Mouse (Mus musculus) olfactory bulb, adult 2 months (tissue): ENCODE results near the gene Atp8a1. TPM values are rescaled to one million over a fixed set of nuclear protein-coding genes. Genes with fewer than 3 reads are reported as not detected.
"Not testable (repeated sequence)": the region's sequence is repeated elsewhere in the genome, so short reads cannot be mapped to it uniquely, and the experiment has no call there.

Source experiments
- H3K27ac ChIP-seq: fragments of 200-500 bp; 2 replicates; pipeline ENCODE4 v1.5.1; 2012; ENCODE audit warnings: low read depth, low read length; ENCODE audit not compliant: insufficient read depth
- H3K4me1 ChIP-seq: fragments of 200-500 bp; 2 replicates; pipeline ENCODE4 v1.6.1; 2012; ENCODE audit warnings: low read length; ENCODE audit not compliant: control insufficient read depth, insufficient read depth
- H3K4me3 ChIP-seq: fragments of 200-500 bp; 2 replicates; pipeline ENCODE4 v1.5.1; 2012; ENCODE audit warnings: mild to moderate bottlenecking, low read depth, low read length, moderate library complexity; ENCODE audit not compliant: insufficient read depth
- CTCF ChIP-seq: fragments of 200-500 bp; IDR thresholded peaks from 2 replicates; pipeline ENCODE4 v1.5.1; 2012; ENCODE audit warnings: low read depth, mild to moderate bottlenecking, low read length, moderate library complexity; ENCODE audit not compliant: insufficient read depth
- POLR2A ChIP-seq: fragments of 200-500 bp; IDR thresholded peaks from 2 replicates; pipeline ENCODE4 v1.6.1; 2012; ENCODE audit warnings: mild to moderate bottlenecking, low read depth, low read length, moderate library complexity; ENCODE audit not compliant: insufficient read depth
- WGBS: fragments of 180-500 bp; shearing (Covaris S2); methylation state at CpG from one replicate; pipeline ENCODE4 v1.1.7; 2018; 5-methylcytosine and 5-hydroxymethylcytosine counted together
- polyA plus RNA-seq: library from polyadenylated mRNA; stranded (reverse); fragments of >200 nt; gene quantifications from 2 replicates; pipeline ENCODE4 v1.2.4, GENCODE M21; 2012; ENCODE audit warnings: low replicate concordance; ENCODE audit not compliant: missing spikeins, insufficient read depth, insufficient read length

Atp8a1 gene
- polyA plus RNA-seq, 1 experiment = not detected

DNA sequence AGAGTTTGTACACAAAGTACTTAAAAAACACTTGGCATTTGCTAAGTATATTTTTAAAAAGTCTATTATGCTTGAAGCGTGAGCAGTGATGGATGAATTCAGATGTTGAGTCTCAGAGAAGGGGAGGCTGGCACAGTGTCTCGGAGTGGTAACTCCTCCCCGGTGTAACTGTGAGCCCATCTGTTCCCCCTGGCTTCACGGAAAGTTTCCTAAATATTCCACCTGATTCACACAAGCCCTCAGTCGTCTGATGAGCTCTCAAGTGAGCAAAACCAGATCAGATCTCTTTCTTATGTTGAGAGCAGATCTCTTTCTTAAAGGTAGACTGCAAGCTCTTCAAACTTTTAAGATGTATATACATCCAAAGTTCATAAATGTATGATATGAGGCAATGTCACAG, 27.8 kb downstream of the Atp8a1 start:
- WGBS = 69% methylated on average over 5 of the region's 5 CpGs
- peaks cover 11% of the 10 kb centered on the region for H3K4me1 ChIP-seq
- TF ChIP-seq CTCF (no peak), POLR2A (no peak)
- H3K4me3 ChIP-seq = no peak overlapping the region
- H3K27ac ChIP-seq = no peak overlapping the region

DNA sequence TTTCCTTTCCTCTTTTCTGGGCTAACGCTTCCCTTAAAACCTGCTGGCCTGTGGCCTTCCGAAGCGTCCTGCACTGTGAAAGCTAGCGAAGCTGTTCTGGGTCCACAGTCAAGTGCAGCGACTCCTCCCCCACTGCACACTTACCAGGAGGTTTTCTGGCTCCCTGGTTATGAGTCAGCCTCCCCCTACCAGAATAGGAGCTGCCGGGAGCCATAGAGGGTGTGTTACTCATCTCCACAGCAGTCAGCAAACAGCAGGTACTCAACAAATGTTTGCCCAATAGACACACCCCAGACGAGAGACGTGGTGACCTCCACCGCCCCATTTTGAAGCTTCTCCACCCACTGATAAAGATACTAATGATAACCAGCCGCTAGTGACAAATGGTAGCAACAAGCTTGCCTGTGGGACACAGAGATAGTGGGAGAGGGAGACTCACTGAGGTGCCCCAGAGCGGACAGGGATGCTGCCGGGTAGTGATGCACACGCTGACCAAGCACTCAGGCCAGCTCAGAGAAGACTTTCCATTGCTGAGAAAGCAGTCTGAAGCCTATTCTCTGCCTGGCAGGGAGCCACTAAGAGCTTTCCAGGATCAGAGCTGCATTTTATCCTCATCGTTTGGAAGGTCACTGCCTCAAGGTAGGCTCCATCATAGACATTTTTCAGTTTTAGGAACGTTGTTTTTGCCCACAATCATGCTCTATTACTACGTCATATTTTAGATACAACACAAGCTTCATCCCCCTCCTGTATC, 31.5 kb downstream of the Atp8a1 start:
- Histone ChIP-seq H3K27ac (no peak overlapping the region), H3K4me1 (peaks cover 14% of the 10 kb centered on the region), H3K4me3 (peak overlapping the region; percentile 3)
- WGBS = 31% methylated on average over 16 of the region's 16 CpGs
- TF ChIP-seq POLR2A (no peak), CTCF (no peak)

DNA sequence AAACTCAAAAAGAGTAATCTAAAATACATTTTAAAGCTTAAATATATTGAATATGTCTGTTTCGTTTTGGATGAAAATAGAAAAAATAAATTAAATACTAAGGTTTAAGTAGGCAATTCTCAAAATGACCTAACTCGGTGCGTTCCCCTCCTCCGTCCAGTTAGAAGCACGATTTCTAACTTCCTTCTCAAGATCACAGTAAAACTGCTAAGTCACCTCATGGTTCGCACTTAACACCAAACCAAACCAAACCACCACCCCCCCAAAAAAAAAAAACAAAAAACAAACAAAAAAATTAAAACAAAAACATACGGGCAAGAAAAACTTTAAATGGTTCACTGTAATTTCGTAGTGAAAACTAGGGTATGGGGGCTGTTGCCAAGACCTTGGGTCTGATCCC, 32.2 kb downstream of the Atp8a1 start:
- WGBS = 70% methylated on average over 8 of the region's 8 CpGs
- H3K27ac ChIP-seq = not testable (repeated sequence)

DNA sequence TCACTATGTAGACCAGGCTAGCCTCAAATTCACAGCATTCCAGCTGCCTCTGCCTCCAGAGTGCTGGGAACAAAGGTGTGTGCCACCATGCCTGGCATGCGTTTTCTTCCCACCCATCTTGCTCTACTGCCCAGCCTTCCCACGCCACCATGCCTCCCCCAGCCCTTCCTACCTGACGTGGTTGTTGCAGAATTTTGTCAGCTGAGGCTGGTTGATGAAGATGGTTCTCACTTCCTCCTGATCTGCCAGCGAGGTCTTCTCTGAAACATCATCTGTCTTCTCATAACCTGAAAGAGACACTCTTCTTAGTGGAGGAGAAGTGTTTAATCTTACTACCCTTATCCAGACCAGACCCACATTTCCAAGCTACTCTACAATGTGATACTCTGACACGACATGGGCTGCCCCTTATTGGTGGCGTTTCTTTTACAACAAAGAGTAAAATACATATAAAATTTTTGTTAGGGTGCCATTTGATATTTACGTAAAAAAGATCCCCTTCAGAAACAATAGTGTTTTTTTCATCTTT, 32.7 kb downstream of the Atp8a1 start:
- WGBS = 95% methylated on average over 7 of the region's 7 CpGs
- peaks cover 14% of the 10 kb centered on the region for H3K4me1 ChIP-seq
- no peak overlapping the region for H3K4me3 ChIP-seq
- TF ChIP-seq POLR2A = no peak
- TF ChIP-seq CTCF = no peak
- no peak overlapping the region for H3K27ac ChIP-seq

More for the DNA sequence above, 32.2 kb downstream of the Atp8a1 start:
- H3K4me1 ChIP-seq = peaks cover 14% of the 10 kb centered on the region
- not testable (repeated sequence) for H3K4me3 ChIP-seq

DNA sequence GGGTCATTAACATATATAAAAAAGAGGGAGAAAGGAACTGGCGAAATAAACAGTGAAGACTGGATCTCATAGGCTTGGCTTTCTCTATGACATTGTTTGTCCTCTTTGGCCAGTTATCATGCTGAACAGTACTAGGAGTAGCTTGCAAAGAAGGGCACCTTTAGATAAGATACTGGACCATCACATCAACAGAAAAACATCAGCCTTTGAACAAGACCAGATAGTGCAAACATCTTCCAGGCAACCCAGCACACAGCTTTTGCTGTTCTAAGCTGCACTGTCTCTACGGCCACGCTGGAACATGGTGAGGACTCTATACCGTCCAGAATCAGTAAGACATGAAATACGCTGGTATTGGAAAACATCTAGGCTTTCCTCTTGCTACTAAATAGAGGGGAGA, 33.9 kb downstream of the Atp8a1 start:
- no peak overlapping the region for H3K4me3 ChIP-seq
- H3K27ac ChIP-seq = no peak overlapping the region
- TF ChIP-seq POLR2A = no peak
- TF ChIP-seq CTCF = no peak
- 97% methylated on average over 5 of the region's 5 CpGs for WGBS
- H3K4me1 ChIP-seq = peaks cover 14% of the 10 kb centered on the region

DNA sequence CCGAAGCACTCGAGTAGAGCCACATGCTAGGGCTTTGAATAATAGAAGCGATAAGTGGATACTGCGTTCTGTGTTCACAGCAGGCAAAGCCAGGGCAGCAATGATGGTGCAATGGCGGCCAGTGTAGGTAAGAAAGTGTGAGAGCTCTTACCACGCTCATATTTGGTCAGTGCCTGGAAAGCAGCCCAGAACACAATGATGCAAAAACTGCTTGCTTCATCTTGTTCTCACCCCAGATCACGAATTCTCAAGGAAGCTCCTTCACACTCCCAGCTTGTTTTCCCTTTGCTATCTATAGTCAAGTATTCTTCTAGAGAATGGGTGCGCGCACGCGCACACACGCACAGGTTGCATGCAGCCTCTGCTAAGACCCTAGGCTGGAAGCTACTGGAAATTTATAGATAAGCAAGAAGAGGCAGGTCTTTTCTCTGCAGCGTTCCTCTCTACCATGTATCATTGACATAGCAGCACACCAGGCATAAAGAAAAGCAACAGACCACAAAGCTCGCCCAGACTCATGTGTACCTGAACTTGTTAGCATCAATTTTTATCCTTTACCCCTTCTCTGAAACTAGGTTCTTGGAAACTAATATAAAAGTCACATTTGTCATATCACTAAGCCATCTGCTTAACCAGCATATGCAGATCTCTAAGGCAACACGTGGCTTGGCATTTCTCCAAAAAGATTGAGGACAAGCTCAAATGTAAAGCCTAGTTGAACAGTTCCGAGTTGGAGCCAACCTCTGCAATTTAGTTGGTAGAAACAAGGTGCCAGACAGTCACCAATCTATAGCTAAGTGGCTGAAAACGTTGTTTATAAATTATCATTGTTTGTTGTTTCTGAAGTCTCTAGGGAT, 44.8 kb downstream of the Atp8a1 start:
- peaks cover 4% of the 10 kb centered on the region; the same call in 1 of the 2 replicates for H3K4me1 ChIP-seq
- no peak overlapping the region for H3K4me3 ChIP-seq
- H3K27ac ChIP-seq = no peak overlapping the region
- WGBS = 83% methylated on average over 17 of the region's 17 CpGs
- TF ChIP-seq CTCF (no peak), POLR2A (no peak)

DNA sequence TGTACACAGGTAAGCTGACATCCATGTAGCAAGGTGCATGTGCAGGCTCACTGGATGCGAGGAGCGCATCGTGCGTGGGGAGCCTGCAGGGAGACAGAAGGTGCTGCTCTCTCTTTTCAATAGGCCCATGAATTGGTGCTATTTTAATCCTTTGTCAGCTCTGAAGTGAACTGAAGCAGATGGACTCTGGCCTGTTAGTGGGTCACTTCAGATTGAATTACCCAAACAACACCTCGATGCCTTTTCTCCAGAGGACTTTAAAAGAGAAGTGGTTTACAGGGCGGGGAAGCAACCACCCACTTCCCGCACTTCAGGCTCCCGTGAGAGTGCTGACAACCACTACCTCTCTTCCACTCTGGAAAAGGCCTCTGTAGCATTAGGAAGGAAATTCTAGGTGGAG, 46.4 kb downstream of the Atp8a1 start:
- H3K27ac ChIP-seq = no peak overlapping the region
- TF ChIP-seq POLR2A = no peak
- TF ChIP-seq CTCF = no peak
- WGBS = 86% methylated on average over 8 of the region's 8 CpGs

DNA sequence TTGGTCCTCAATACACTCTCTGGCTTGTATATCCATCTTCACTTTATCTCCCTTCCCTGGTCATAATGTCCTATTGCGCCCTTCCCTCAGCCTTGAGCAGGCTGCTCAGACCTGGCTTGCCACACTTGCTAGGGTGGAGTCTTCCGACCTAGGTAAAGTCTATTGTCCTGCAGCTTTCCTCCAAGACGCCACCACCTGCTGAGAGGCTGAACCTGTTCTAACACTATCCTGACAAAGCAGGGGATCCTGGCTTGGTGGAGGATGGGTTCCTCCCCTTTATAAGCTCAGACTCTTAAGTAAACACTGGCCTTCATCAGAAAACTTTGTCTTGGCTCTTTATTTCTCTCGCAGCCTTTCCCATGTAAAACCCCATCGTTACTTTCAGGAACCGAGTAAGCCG, 47.4 kb downstream of the Atp8a1 start:
- no peak overlapping the region for H3K4me3 ChIP-seq
- H3K4me1 ChIP-seq = 0 out of 2 replicates have a peak, but pooled peaks cover 2% of the 10 kb centered on the region
- H3K27ac ChIP-seq = no peak overlapping the region
- TF ChIP-seq POLR2A (no peak), CTCF (no peak)
- WGBS = 88% methylated on average over 7 of the region's 7 CpGs

More for the DNA sequence above, 46.4 kb downstream of the Atp8a1 start:
- Histone ChIP-seq H3K4me3 (no peak overlapping the region), H3K4me1 (0 out of 2 replicates have a peak, but pooled peaks cover 2% of the 10 kb centered on the region)

DNA sequence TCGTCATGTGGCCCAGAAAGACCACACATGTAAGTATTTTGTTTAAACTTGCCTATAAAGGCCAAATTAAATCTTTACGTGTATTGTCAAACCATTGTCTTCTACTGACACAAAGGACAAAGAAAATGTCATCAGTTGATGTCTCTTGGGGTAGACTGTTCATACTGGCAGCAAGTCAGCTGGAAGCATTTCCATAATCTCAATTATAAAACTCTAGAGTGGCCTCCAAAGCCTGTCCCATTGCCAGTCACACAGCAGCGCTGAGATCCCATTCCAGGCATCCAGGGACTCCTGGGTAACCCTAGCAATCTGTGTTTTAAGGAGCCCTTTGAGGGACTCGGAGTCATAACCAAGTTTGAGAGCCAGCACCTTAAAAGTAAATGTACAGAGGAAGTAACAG, 48.9 kb downstream of the Atp8a1 start:
- H3K4me1 ChIP-seq = 0 out of 2 replicates have a peak, but pooled peaks cover 4% of the 10 kb centered on the region
- no peak overlapping the region for H3K27ac ChIP-seq
- no peak for TF ChIP-seq CTCF
- TF ChIP-seq POLR2A = no peak
- H3K4me3 ChIP-seq = no peak overlapping the region
- 53% methylated on average over 4 of the region's 4 CpGs for WGBS
